ENCODE assay signal across 33 mouse cellular contexts in the genomic region with DNA sequence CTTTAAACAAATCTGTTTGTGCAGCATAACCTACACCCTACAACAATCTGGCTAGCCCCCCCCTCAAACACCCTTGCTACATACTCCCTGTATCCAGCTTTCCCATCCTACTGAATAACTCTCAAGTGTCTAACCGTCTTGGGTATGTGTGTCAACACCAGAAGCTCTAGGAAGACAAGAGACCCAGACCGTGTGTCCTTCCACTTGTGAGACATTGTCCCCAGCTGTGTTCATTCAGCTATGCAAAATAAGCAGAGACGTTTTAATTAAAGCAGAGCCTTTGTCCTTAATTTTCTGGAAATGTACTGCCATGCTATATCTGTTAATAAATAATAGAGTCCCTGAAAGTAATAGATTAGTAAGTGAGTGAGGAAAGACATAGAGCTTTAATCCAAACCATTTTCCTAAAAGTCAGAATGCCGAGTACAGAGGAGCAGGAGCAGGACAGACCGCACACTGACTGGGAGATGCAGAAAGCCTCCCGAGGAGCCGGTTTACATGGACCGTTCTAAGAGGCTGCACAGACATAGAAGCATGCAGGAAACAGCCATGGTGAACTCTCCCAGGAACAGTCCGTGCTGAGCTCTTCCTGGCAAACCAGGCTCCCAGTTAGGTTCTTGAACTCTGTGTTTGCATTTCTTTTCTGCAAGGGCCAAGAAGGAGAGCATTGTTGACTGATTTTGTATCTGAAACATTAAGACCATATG. TPM values are rescaled to one million over a fixed set of nuclear protein-coding genes. Genes with fewer than 3 reads are reported as not detected.
DNase-seq lines count a peak whose midpoint lies in the region; ATAC-seq and TF ChIP-seq lines count a peak whose summit lies in the region.
"Had no signal": no experiment of that assay in that cellular context is flagged by ENCODE, and none has a peak within 500 bp of the region (broad histone marks: within the 10 kb centered on the region; RNA-seq: fewer than 3 reads in every experiment).

No protein-coding gene starts in this region.

- no peak overlapping the region for H3K27ac ChIP-seq in liver, adult 2 months (replicated peaks; ENCODE audit: insufficient read depth, low read depth, low read length)
- H3K27ac ChIP-seq in liver, embryonic 11.5 days (ENCODE audit: low read depth, low read length), result no peak overlapping the region
- H3K27ac ChIP-seq in kidney, embryonic 15.5 days, result no peak overlapping the region
- H3K27ac ChIP-seq: embryonic facial prominence, embryonic 13.5 days; forebrain, embryonic 13.5 days; limb, embryonic 10.5 days; midbrain, embryonic 13.5 days had no signal

- TF ChIP-seq CTCF in liver, adult 2 months (IDR thresholded peaks at IDR 0.05; ENCODE audit: low read depth, low read length), result no peak

- DNase-seq in heart, adult 11 months, result peak; percentile 63
- DNase-seq in heart, postnatal 10 days, result no peak
- peak; percentile 28 for DNase-seq in liver, adult 2 months (ENCODE audit: extremely low read depth, low read depth, low spot score)
- no peak for DNase-seq in liver, embryonic 11.5 days (ENCODE audit: low spot score)
- peak; percentile 68 for DNase-seq in retina, embryonic 14.5 days (ENCODE audit: low spot score)
- no peak for DNase-seq in lung, postnatal 10 days
- DNase-seq in layer of hippocampus, adult 8-10 months (ENCODE audit: low spot score in 2 of 2), result no peak
- DNase-seq: adrenal gland, postnatal 10 days; B cell, adult 2 months; cerebellum, adult 9-11 months; liver; liver, postnatal 0 days had no signal

- no peak overlapping the region for H3K4me2 ChIP-seq in liver, embryonic 11.5 days
- 0 out of 2 replicates have a peak overlapping the region, but pooled peaks have one; percentile 12 for H3K4me2 ChIP-seq in kidney, embryonic 15.5 days
- H3K4me2 ChIP-seq: embryonic facial prominence, embryonic 13.5 days; forebrain, embryonic 13.5 days; midbrain, embryonic 13.5 days had no signal

- H3K36me3 ChIP-seq in liver, adult 2 months (ENCODE audit: control insufficient read depth, insufficient read depth, low read length), result no peaks in the 10 kb centered on the region
- H3K36me3 ChIP-seq in liver, embryonic 11.5 days (ENCODE audit: control insufficient read depth, insufficient read depth, low read length), result no peaks in the 10 kb centered on the region
- no peaks in the 10 kb centered on the region for H3K36me3 ChIP-seq in kidney, embryonic 15.5 days
- H3K36me3 ChIP-seq: embryonic facial prominence, embryonic 13.5 days; G1E; limb, embryonic 10.5 days; midbrain, embryonic 13.5 days had no signal

- no peaks in the 10 kb centered on the region for H3K9me3 ChIP-seq in liver, embryonic 11.5 days (ENCODE audit: control insufficient read depth, low read length)
- no peaks in the 10 kb centered on the region for H3K9me3 ChIP-seq in kidney, embryonic 15.5 days (replicated peaks)
- H3K9me3 ChIP-seq: embryonic facial prominence, embryonic 13.5 days; forebrain, embryonic 13.5 days; G1E; limb, embryonic 10.5 days; midbrain, embryonic 13.5 days had no signal

- ATAC-seq in liver, embryonic 11.5 days (replicated peaks; ENCODE audit: low FRiP score), result no peak
- ATAC-seq in kidney, embryonic 15.5 days (replicated peaks; ENCODE audit: low FRiP score), result no peak
- ATAC-seq: activated CD4-positive, CD25-positive, alpha-beta regulatory T cell, adult 4 months; forebrain, embryonic 13.5 days; liver, postnatal 0 days; lung, postnatal 0 days; midbrain, embryonic 13.5 days had no signal

- H3K4me1 ChIP-seq in liver, adult 2 months (ENCODE audit: control insufficient read depth, insufficient read depth, low read length), result no peaks in the 10 kb centered on the region
- H3K4me1 ChIP-seq in liver, embryonic 11.5 days (replicated peaks; ENCODE audit: control insufficient read depth, insufficient read depth, low read length), result no peaks in the 10 kb centered on the region
- 0 out of 2 replicates have a peak, but pooled peaks cover 2% of the 10 kb centered on the region for H3K4me1 ChIP-seq in kidney, embryonic 15.5 days
- H3K4me1 ChIP-seq: embryonic facial prominence, embryonic 13.5 days; forebrain, embryonic 13.5 days; limb, embryonic 10.5 days; midbrain, embryonic 13.5 days had no signal

- no peak for TF ChIP-seq POLR2A in liver, adult 2 months (IDR thresholded peaks at IDR 0.05; ENCODE audit: extremely low read depth, insufficient read depth, low read length)

- H3K27me3 ChIP-seq in liver, adult 2 months (ENCODE audit: control insufficient read depth, insufficient read depth, low read length), result no peaks in the 10 kb centered on the region
- no peaks in the 10 kb centered on the region for H3K27me3 ChIP-seq in liver, embryonic 11.5 days (replicated peaks; ENCODE audit: control insufficient read depth, insufficient read depth, low read length)
- no peaks in the 10 kb centered on the region for H3K27me3 ChIP-seq in kidney, embryonic 15.5 days
- H3K27me3 ChIP-seq: embryonic facial prominence, embryonic 13.5 days; forebrain, embryonic 13.5 days; midbrain, embryonic 13.5 days had no signal

- H3K9ac ChIP-seq in liver, adult 2 months (ENCODE audit: low read depth, low read length), result no peak overlapping the region
- H3K9ac ChIP-seq in liver, embryonic 11.5 days (ENCODE audit: low read depth, low read length), result no peak overlapping the region
- H3K9ac ChIP-seq in kidney, embryonic 15.5 days, result no peak overlapping the region
- H3K9ac ChIP-seq: embryonic facial prominence, embryonic 13.5 days; forebrain, embryonic 13.5 days; liver, postnatal 0 days; midbrain, embryonic 13.5 days had no signal

- no peak overlapping the region for H3K4me3 ChIP-seq in liver, adult 2 months (ENCODE audit: insufficient read depth, low read depth, low read length)
- H3K4me3 ChIP-seq in liver, embryonic 11.5 days (ENCODE audit: low read depth, low read length), result no peak overlapping the region
- H3K4me3 ChIP-seq in kidney, embryonic 15.5 days (replicated peaks), result no peak overlapping the region
- H3K4me3 ChIP-seq: embryonic facial prominence, embryonic 13.5 days; forebrain, embryonic 13.5 days; limb, embryonic 10.5 days; midbrain, embryonic 13.5 days had no signal

- intact Hi-C loops in heart, postnatal 10 days (cut with DNase I), result no loop called here

- no peaks in the 10 kb centered on the region for H3K79me2 ChIP-seq in liver, adult 2 months (ENCODE audit: control insufficient read depth, insufficient read depth, low read length)

- 78% methylated on average over 9 of the region's 9 CpGs for WGBS in liver, adult 2 months
- 77% methylated on average over 9 of the region's 9 CpGs for WGBS in liver, embryonic 11.5 days
- 58% methylated on average over 9 of the region's 9 CpGs for WGBS in kidney, embryonic 15.5 days

RNA-seq across cellular contexts. Expression of a gene that starts 0.9 kb away (rescaled TPM):
- not detected for total RNA-seq in heart, postnatal 10 days (2021)
- not detected in 2 replicates for total RNA-seq in liver, adult 2 months (2014; rRNA removed)
- polyA plus RNA-seq in liver, adult 2 months (2012; rRNA removed), result not detected in 2 replicates
- not detected in 2 replicates for polyA plus RNA-seq in liver, embryonic 11.5 days (2014; fragmentation: Nextera tagmentation; extraction: Ambion mirVana)
- not detected in 2 replicates for polyA plus RNA-seq in kidney, embryonic 15.5 days (2015; fragmentation: Nextera tagmentation; extraction: Ambion mirVana)
- total RNA-seq in layer of hippocampus, adult 8-10 months (2022), result not detected
- total RNA-seq: adrenal gland, postnatal 10 days; CH12.LX; G1E; gastrocnemius, adult 18-20 months; gastrocnemius, postnatal 4 days; hematopoietic stem cell, adult 5-6 weeks; layer of hippocampus, postnatal 10 days; left cerebral cortex, adult 8-10 months; megakaryocyte, adult 5-6 weeks had no signal
- polyA plus RNA-seq: activated CD4-positive, CD25-positive, alpha-beta regulatory T cell, adult 4 months; embryonic facial prominence, embryonic 13.5 days; forebrain, embryonic 13.5 days; G1E; heart, embryonic 16.5 days; intestine, embryonic 14.5 days; large intestine, adult 2 months; limb, embryonic 10.5 days; liver, postnatal 0 days; lung, postnatal 0 days; midbrain, embryonic 13.5 days; neural tube, embryonic 11.5 days; spleen, adult 2 months; testis, adult 2 months had no signal

RNA-seq across cellular contexts. Expression of a gene that starts 9.3 kb away (rescaled TPM):
- not detected for total RNA-seq in heart, postnatal 10 days (2021)
- not detected in 2 replicates for total RNA-seq in liver, adult 2 months (2014; rRNA removed)
- not detected in 2 replicates for polyA plus RNA-seq in liver, adult 2 months (2012; rRNA removed)
- polyA plus RNA-seq in liver, embryonic 11.5 days (2014; fragmentation: Nextera tagmentation; extraction: Ambion mirVana), result not detected in 2 replicates
- not detected in 2 replicates for polyA plus RNA-seq in kidney, embryonic 15.5 days (2015; fragmentation: Nextera tagmentation; extraction: Ambion mirVana)
- not detected for total RNA-seq in layer of hippocampus, adult 8-10 months (2022)
- total RNA-seq: adrenal gland, postnatal 10 days; CH12.LX; G1E; gastrocnemius, adult 18-20 months; gastrocnemius, postnatal 4 days; hematopoietic stem cell, adult 5-6 weeks; layer of hippocampus, postnatal 10 days; left cerebral cortex, adult 8-10 months; megakaryocyte, adult 5-6 weeks had no signal
- polyA plus RNA-seq: activated CD4-positive, CD25-positive, alpha-beta regulatory T cell, adult 4 months; embryonic facial prominence, embryonic 13.5 days; forebrain, embryonic 13.5 days; G1E; heart, embryonic 16.5 days; intestine, embryonic 14.5 days; large intestine, adult 2 months; limb, embryonic 10.5 days; liver, postnatal 0 days; lung, postnatal 0 days; midbrain, embryonic 13.5 days; neural tube, embryonic 11.5 days; spleen, adult 2 months; testis, adult 2 months had no signal

RNA-seq across cellular contexts. Expression of a gene that starts 11.1 kb away (rescaled TPM):
- total RNA-seq in heart, postnatal 10 days (2021), result not detected
- total RNA-seq in liver, adult 2 months (2014; rRNA removed), result not detected in 2 replicates
- not detected in 2 replicates for polyA plus RNA-seq in liver, adult 2 months (2012; rRNA removed)
- not detected in 2 replicates for polyA plus RNA-seq in liver, embryonic 11.5 days (2014; fragmentation: Nextera tagmentation; extraction: Ambion mirVana)
- polyA plus RNA-seq in kidney, embryonic 15.5 days (2015; fragmentation: Nextera tagmentation; extraction: Ambion mirVana), result not detected in 2 replicates
- not detected for total RNA-seq in layer of hippocampus, adult 8-10 months (2022)
- total RNA-seq: adrenal gland, postnatal 10 days; CH12.LX; G1E; gastrocnemius, adult 18-20 months; gastrocnemius, postnatal 4 days; hematopoietic stem cell, adult 5-6 weeks; layer of hippocampus, postnatal 10 days; left cerebral cortex, adult 8-10 months; megakaryocyte, adult 5-6 weeks had no signal
- polyA plus RNA-seq: activated CD4-positive, CD25-positive, alpha-beta regulatory T cell, adult 4 months; embryonic facial prominence, embryonic 13.5 days; forebrain, embryonic 13.5 days; G1E; heart, embryonic 16.5 days; intestine, embryonic 14.5 days; large intestine, adult 2 months; limb, embryonic 10.5 days; liver, postnatal 0 days; lung, postnatal 0 days; midbrain, embryonic 13.5 days; neural tube, embryonic 11.5 days; spleen, adult 2 months; testis, adult 2 months had no signal

RNA-seq across cellular contexts. Expression of a gene that starts 15.0 kb away (rescaled TPM):
- not detected for total RNA-seq in heart, postnatal 10 days (2021)
- total RNA-seq in liver, adult 2 months (2014; rRNA removed), result not detected in 2 replicates
- not detected in 2 replicates for polyA plus RNA-seq in liver, adult 2 months (2012; rRNA removed)
- not detected in 2 replicates for polyA plus RNA-seq in liver, embryonic 11.5 days (2014; fragmentation: Nextera tagmentation; extraction: Ambion mirVana)
- polyA plus RNA-seq in kidney, embryonic 15.5 days (2015; fragmentation: Nextera tagmentation; extraction: Ambion mirVana), result not detected in 2 replicates
- total RNA-seq in layer of hippocampus, adult 8-10 months (2022), result not detected
- total RNA-seq: adrenal gland, postnatal 10 days; CH12.LX; gastrocnemius, adult 18-20 months; gastrocnemius, postnatal 4 days; hematopoietic stem cell, adult 5-6 weeks; layer of hippocampus, postnatal 10 days; left cerebral cortex, adult 8-10 months; megakaryocyte, adult 5-6 weeks had no signal
- polyA plus RNA-seq: activated CD4-positive, CD25-positive, alpha-beta regulatory T cell, adult 4 months; embryonic facial prominence, embryonic 13.5 days; forebrain, embryonic 13.5 days; G1E; heart, embryonic 16.5 days; intestine, embryonic 14.5 days; large intestine, adult 2 months; limb, embryonic 10.5 days; liver, postnatal 0 days; lung, postnatal 0 days; midbrain, embryonic 13.5 days; neural tube, embryonic 11.5 days; spleen, adult 2 months; testis, adult 2 months had no signal

RNA-seq across cellular contexts. Expression of a gene that starts 22.1 kb away (rescaled TPM):
- not detected for total RNA-seq in heart, postnatal 10 days (2021)
- not detected in 2 replicates for total RNA-seq in liver, adult 2 months (2014; rRNA removed)
- polyA plus RNA-seq in liver, adult 2 months (2012; rRNA removed), result not detected in 2 replicates
- polyA plus RNA-seq in liver, embryonic 11.5 days (2014; fragmentation: Nextera tagmentation; extraction: Ambion mirVana), result not detected in 2 replicates
- polyA plus RNA-seq in kidney, embryonic 15.5 days (2015; fragmentation: Nextera tagmentation; extraction: Ambion mirVana), result not detected in 2 replicates
- total RNA-seq in layer of hippocampus, adult 8-10 months (2022), result not detected
- total RNA-seq: adrenal gland, postnatal 10 days; CH12.LX; G1E; gastrocnemius, adult 18-20 months; gastrocnemius, postnatal 4 days; hematopoietic stem cell, adult 5-6 weeks; layer of hippocampus, postnatal 10 days; left cerebral cortex, adult 8-10 months; megakaryocyte, adult 5-6 weeks had no signal
- polyA plus RNA-seq: activated CD4-positive, CD25-positive, alpha-beta regulatory T cell, adult 4 months; embryonic facial prominence, embryonic 13.5 days; forebrain, embryonic 13.5 days; G1E; heart, embryonic 16.5 days; intestine, embryonic 14.5 days; large intestine, adult 2 months; limb, embryonic 10.5 days; liver, postnatal 0 days; lung, postnatal 0 days; midbrain, embryonic 13.5 days; neural tube, embryonic 11.5 days; spleen, adult 2 months had no signal

Comparison
In these comparisons a context has a peak if more than half of its experiments do, and no peak if none do; other contexts are left out.
1. DNase-seq: peak in heart, adult 11 months (single experiment), liver, adult 2 months (single experiment) and retina, embryonic 14.5 days (single experiment); none in heart, postnatal 10 days (0 of 2), liver, embryonic 11.5 days (single experiment), lung, postnatal 10 days (single experiment) and layer of hippocampus, adult 8-10 months (0 of 2).